Mouse (Mus musculus) activated CD4-positive, CD25-positive, alpha-beta regulatory T cell (primary cell): ENCODE results near the gene Gm3182. TPM values are rescaled to one million over a fixed set of nuclear protein-coding genes. Genes with fewer than 3 reads are reported as not detected.

ENCODE experiments used
- polyA plus RNA-seq, 2 experiments: library from polyadenylated mRNA; unstranded; fragments of 100-300 nt; shearing (Covaris generic); gene quantifications; one replicate each; pipeline ENCODE4 v1.2.1; 2017

Gene Gm3182
- under 1 TPM in 1 of 2 experiments, not detected in 1; 0.23 TPM for polyA plus RNA-seq

GRCm38 (mm10) chr14:4481445-4481844 is at the start of gene Gm3182:
Gm3182 (plus strand) TSS chr14:4481745.

Other genes with a start within 250 kb of the Gm3182 start
- not detected for gene Gm3138, start 232.1 kb upstream of the Gm3182 start, polyA plus RNA-seq
- under 1 TPM in 1 of 2 experiments, not detected in 1; 0.25 TPM for gene Gm3149, start 164.5 kb upstream of the Gm3182 start, polyA plus RNA-seq
- 1 to 10 TPM in 1 of 2 experiments, under 1 TPM in 1; 0.97 to 5.0 TPM for gene 2610042L04Rik, start 147.0 kb upstream of the Gm3182 start, polyA plus RNA-seq
- gene Gm3159, start 84.2 kb upstream of the Gm3182 start, polyA plus RNA-seq: under 1 TPM in 1 of 2 experiments, not detected in 1; 0.16 TPM
- 1 to 10 TPM in 1 of 2 experiments, under 1 TPM in 1; 0.87 to 1.6 TPM for gene Gm3164, start 66.3 kb upstream of the Gm3182 start, polyA plus RNA-seq
- not detected for gene Gm3173, start 50.8 kb upstream of the Gm3182 start, polyA plus RNA-seq
- under 1 TPM in 1 of 2 experiments, not detected in 1; 0.36 TPM for gene Gm3047, start 73.7 kb downstream of the Gm3182 start, polyA plus RNA-seq
- gene Gm8159, start 150.6 kb downstream of the Gm3182 start, polyA plus RNA-seq: not detected
- not detected for gene Gm3239, start 182.4 kb downstream of the Gm3182 start, polyA plus RNA-seq
- not detected for gene Gm7876, start 227.5 kb downstream of the Gm3182 start, polyA plus RNA-seq
- 1 to 10 TPM in 1 of 2 experiments, under 1 TPM in 1; 0.58 to 2.4 TPM for gene Gm3252, start 245.0 kb downstream of the Gm3182 start, polyA plus RNA-seq